Mouse (Mus musculus) heart, embryonic 14.5 days (tissue): ENCODE results near the gene Dusp6. TPM values are rescaled to one million over a fixed set of nuclear protein-coding genes. Genes with fewer than 3 reads are reported as not detected.

Experiments
- ATAC-seq: fragments of 200-750 bp; cut with Nextera tagmentation; 2 replicates; pipeline ENCODE4 v1.8.0; 2017; ENCODE audit warnings: low read depth, moderate TSS enrichment; ENCODE audit not compliant: insufficient number of reproducible peaks, insufficient read depth, low FRiP score
- H3K27ac ChIP-seq, 2 experiments: fragments of 200-500 bp in 1 of 2; fragments of 300-500 bp in 1 of 2; sonication (generic) in 1 of 2; replicated peaks in 1 of 2; 2 replicates each; pipeline ENCODE4 v1.5.1; 2012 to 2014; ENCODE audit warnings: low read depth in 2 of 2, low read length in 2 of 2, control low read depth in 1 of 2, mild to moderate bottlenecking in 1 of 2, mixed read lengths in 1 of 2; ENCODE audit not compliant: control insufficient read depth in 1 of 2, insufficient read depth in 1 of 2
- H3K27me3 ChIP-seq: fragments of 300-500 bp; sonication (generic); 2 replicates; pipeline ENCODE4 v1.6.1; 2014; ENCODE audit warnings: mild to moderate bottlenecking, low read length, control low read depth; ENCODE audit not compliant: control insufficient read depth, insufficient read depth
- H3K36me3 ChIP-seq: fragments of 300-500 bp; sonication (generic); 2 replicates; pipeline ENCODE4 v1.6.1; 2014; ENCODE audit warnings: mild to moderate bottlenecking, control low read depth, low read length, mixed read lengths; ENCODE audit not compliant: control insufficient read depth, insufficient read depth
- H3K4me1 ChIP-seq, 2 experiments: fragments of 200-500 bp in 1 of 2; fragments of 300-500 bp in 1 of 2; sonication (generic) in 1 of 2; 2 replicates each; pipeline ENCODE4 v1.6.1; 2012 to 2014; ENCODE audit warnings: low read length in 2 of 2, control low read depth in 1 of 2, mixed read lengths in 1 of 2; ENCODE audit not compliant: control insufficient read depth in 2 of 2, insufficient read depth in 2 of 2
- H3K4me2 ChIP-seq: fragments of 300-500 bp; sonication (generic); 2 replicates; pipeline ENCODE4 v1.6.1; 2014; ENCODE audit warnings: mild to moderate bottlenecking, low read length
- H3K4me3 ChIP-seq, 2 experiments: fragments of 200-500 bp in 1 of 2; fragments of 300-500 bp in 1 of 2; sonication (generic) in 1 of 2; 2 replicates each; pipeline ENCODE4 v1.5.1; 2012 to 2014; ENCODE audit warnings: low read length in 2 of 2, mild to moderate bottlenecking in 2 of 2, control low read depth in 1 of 2, low read depth in 1 of 2, moderate library complexity in 1 of 2; ENCODE audit not compliant: control insufficient read depth in 1 of 2, insufficient read depth in 1 of 2
- H3K9ac ChIP-seq: fragments of 300-500 bp; sonication (generic); 2 replicates; pipeline ENCODE4 v1.6.1; 2014; ENCODE audit warnings: mild to moderate bottlenecking, low read length
- H3K9me3 ChIP-seq: fragments of 300-500 bp; sonication (generic); 2 replicates; pipeline ENCODE4 v1.6.1; 2016; ENCODE audit warnings: low read length, control low read depth; ENCODE audit not compliant: control insufficient read depth
- WGBS: fragments of 180-500 bp; shearing (Covaris S2); extraction: QIAGEN DNeasy Blood & Tissue Kit; methylation state at CpG from one replicate; pipeline ENCODE4 v1.1.7; 2014; 5-methylcytosine and 5-hydroxymethylcytosine counted together
- polyA plus RNA-seq: library from polyadenylated mRNA; unstranded; fragments of >200 nt; fragmentation: Nextera tagmentation; extraction: Ambion mirVana; gene quantifications from 2 replicates; pipeline ENCODE4 v1.2.1, GENCODE M21; 2014

Dusp6 gene
- polyA plus RNA-seq, 1 experiment from 2014 or later, result 43.4 TPM

DNA sequence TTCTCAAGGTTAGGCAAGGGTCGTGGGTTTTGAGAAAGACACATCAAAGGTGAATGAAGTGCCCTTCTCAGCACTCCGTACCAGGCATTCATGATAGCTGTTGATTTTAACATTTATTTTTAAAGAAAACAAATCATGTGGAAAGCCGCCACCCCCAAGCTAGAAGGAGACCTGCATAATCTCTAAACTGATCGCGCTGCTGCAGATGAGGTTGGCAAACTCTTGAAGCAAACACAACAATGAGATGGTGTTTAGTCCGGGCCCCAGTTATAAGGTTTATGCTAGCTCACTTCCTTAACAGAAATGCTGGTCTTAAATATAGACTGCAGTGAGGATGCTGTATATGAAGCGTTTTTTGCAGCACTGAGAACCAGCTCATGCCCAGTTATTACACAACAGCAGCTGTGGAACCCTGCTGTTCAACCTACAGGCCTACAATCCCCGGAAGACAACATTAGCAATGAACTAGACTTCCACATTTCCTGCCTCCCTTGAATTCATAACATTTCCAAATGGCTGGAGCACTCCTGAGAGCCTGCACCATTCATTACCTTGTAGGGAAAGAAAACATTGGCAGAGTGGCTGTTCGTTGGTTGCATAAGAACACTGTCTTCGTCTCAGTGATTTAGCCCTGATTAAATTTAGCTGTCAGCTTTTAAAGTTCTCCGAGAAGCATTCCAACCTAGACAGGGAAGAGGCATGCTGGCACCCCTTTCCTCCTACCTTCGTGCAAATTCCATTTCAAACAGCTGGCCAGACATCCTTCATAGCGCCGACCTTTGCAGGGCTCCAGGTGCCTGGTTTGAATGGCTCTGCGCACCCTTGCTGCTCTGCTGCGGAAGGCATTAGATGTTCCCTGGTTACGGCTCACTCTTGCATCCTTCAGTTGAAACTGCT is 34.8 kb upstream of the Dusp6 start:
- peaks cover 13 to 37% of the 10 kb centered on the region in 2 experiments for H3K4me1 ChIP-seq
- no peaks in the 10 kb centered on the region for H3K27me3 ChIP-seq
- WGBS, result 36% methylated on average over 17 of the region's 17 CpGs
- no peaks in the 10 kb centered on the region for H3K36me3 ChIP-seq
- peak overlapping the region; percentile 6 to 61; a peak in 3 of 4 replicates for H3K27ac ChIP-seq
- no peak for ATAC-seq
- H3K9ac ChIP-seq, result no peak overlapping the region
- peak overlapping the region; percentile 46 for H3K4me2 ChIP-seq
- 0 out of 4 replicates have a peak overlapping the region, but pooled peaks of 1 of the 2 experiments have one; percentile 1 for H3K4me3 ChIP-seq
- H3K9me3 ChIP-seq, result no peaks in the 10 kb centered on the region

DNA sequence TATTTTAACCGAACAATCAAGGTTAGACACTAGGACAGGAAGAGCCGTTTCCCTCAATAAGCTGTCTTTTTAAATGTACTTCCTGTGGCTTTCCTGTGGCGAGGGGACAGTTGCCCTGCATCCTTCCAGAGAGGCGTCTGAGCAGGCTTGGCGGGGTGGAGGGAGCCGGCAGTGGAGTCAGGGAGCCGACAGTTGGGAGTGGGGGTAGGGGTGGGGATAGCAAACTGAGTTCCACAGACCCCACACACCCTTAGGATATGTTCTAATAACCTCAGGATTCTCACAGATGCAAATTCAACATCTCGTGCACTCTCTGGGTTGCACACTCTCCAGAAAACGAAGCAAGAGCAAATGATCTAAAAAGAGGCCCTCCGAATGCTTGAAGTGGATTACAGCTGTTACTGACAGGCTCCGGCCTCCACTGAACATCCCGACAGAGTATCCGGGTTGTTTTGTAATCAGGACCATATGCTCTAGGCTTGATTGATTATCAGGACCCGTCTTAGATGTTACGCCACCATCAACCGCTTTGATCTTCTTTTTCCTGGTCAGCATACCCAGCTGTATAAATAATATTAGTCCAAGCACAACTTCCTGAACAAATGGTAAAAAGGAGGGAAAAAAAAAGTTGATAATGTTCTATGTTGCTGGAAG is 33.9 kb upstream of the Dusp6 start:
- H3K9ac ChIP-seq, result no peak overlapping the region
- peaks cover 13 to 34% of the 10 kb centered on the region in 2 experiments for H3K4me1 ChIP-seq
- 0 out of 4 replicates have a peak overlapping the region, but pooled peaks of 1 of the 2 experiments have one; percentile 1 for H3K4me3 ChIP-seq
- peak overlapping the region; percentile 34 to 61; a peak in 3 of 4 replicates for H3K27ac ChIP-seq
- no peaks in the 10 kb centered on the region for H3K27me3 ChIP-seq
- WGBS, result 17% methylated on average over 16 of the region's 16 CpGs
- H3K4me2 ChIP-seq, result peak overlapping the region; percentile 46
- no peaks in the 10 kb centered on the region for H3K9me3 ChIP-seq
- no peaks in the 10 kb centered on the region for H3K36me3 ChIP-seq
- ATAC-seq, result peak; percentile 56; the same call in 1 of the 2 replicates

DNA sequence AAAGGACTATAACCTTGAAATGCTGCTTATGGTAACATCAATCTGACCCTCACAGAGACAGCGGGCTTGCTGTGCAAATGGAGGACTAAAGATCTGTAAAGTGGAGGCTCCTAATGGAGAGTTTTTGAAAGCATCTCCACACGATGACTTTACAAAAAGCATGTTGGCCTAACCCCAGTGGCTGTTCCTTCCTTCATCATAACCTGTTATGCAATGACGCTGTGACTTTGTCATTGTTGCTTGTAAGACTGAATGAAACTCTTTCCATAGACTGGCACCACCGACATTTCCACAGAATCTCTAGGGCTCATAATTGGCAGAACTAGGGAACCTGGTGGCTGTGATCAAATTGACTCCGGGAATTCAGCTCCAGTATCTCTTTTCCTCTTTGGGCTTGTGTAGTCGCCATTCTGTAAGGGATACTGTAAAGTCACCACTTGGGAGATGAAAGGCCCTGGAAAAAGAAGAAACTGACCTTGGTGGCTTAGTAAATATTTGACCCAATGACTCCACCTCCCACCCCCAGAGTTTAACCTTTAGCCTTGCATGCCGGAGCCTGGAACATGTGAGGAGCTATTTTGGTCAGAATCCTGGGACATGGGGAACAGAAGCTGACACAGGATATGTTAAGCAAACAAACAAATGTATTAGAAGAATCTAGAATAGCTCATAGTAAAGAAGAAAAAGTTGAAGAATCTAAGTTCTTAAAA is 30.4 kb upstream of the Dusp6 start:
- Histone ChIP-seq H3K27ac (no peak overlapping the region), H3K4me2 (no peak overlapping the region), H3K4me1 (peaks cover 14 to 30% of the 10 kb centered on the region in 2 experiments), H3K4me3 (no peak overlapping the region), H3K9me3 (no peaks in the 10 kb centered on the region), H3K27me3 (no peaks in the 10 kb centered on the region), H3K9ac (no peak overlapping the region), H3K36me3 (no peaks in the 10 kb centered on the region)
- no peak for ATAC-seq
- WGBS, result 47% methylated on average over 7 of the region's 7 CpGs

DNA sequence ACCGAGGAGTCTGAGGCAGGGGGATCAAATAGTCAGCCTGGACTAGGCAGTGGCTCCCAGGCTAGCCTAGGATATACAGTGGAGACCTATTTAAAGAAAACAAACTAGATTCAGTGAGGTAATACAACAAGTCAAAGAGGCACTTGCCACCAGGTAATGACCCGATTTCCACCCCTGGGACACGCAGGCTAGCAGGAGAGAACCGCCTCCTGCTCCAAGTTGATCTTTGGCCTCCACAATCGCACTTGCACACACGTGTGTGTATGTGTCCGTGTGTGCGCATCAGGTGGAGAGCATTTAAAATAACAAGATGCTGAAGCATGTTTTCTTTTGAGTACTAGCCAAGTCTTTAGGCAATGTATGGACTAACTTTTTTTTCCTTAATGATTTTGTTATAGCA is 28.7 kb upstream of the Dusp6 start:
- no peak overlapping the region for H3K4me3 ChIP-seq
- no peak overlapping the region for H3K4me2 ChIP-seq
- no peaks in the 10 kb centered on the region for H3K36me3 ChIP-seq
- no peaks in the 10 kb centered on the region for H3K27me3 ChIP-seq
- no peaks in the 10 kb centered on the region for H3K9me3 ChIP-seq
- H3K9ac ChIP-seq, result no peak overlapping the region
- H3K27ac ChIP-seq, result no peak overlapping the region
- H3K4me1 ChIP-seq, result peaks cover 4 to 17% of the 10 kb centered on the region in 2 experiments
- ATAC-seq, result no peak
- 95% methylated on average over 8 of the region's 8 CpGs for WGBS

DNA sequence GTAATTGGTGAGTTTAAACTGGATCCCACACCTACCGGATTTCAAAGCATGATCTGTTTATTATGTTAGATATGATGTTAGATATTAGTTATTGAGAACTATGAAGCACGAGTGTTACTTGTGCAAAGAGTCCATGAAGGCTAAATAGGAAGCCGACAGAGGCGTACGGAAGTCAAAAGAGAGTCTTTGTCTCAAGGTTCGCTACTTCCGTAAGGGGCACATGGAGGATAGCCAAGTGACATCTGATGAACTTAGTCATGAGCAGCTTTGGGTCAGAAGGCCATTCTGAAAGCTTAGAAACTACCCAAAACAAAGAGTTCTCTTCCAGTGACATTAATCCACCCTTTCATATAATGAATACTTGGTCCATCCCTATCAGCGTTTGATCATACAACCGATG is 27.9 kb upstream of the Dusp6 start:
- no peak overlapping the region for H3K4me2 ChIP-seq
- no peak overlapping the region for H3K27ac ChIP-seq
- ATAC-seq, result no peak
- H3K4me3 ChIP-seq, result no peak overlapping the region
- H3K9ac ChIP-seq, result no peak overlapping the region
- no peaks in the 10 kb centered on the region for H3K9me3 ChIP-seq
- H3K27me3 ChIP-seq, result no peaks in the 10 kb centered on the region
- H3K36me3 ChIP-seq, result no peaks in the 10 kb centered on the region
- 91% methylated on average over 9 of the region's 9 CpGs for WGBS
- peaks cover 4 to 17% of the 10 kb centered on the region in 2 experiments for H3K4me1 ChIP-seq

DNA sequence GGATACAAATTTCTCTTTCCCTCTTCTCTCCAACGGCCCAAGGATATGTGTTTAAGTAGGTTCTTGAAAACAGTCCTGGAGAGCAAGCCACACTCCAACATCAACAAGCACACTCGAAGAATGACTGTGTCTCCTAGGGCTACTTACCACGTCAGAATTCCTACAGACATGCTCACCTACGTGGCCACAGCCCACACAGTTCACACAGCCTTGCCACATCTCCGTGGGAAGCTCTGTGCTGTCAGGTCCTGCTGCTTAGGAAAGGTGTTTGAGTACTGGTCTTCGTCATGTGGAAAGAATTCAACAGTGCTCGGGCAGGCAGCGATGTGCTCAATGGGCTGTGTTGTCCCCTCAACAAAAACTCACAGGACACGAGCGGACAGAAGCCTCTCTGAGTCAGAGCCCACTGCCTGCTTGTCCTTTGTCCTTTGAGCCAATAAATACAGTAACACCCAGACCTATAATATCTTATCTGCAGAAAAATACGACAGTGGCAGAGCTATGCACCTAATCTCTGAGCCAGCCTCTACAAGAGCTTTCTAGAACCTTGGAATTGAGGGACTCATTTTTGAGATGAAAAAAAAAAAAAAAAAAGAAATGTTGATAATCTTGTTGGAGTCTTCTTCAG is 25.7 kb upstream of the Dusp6 start:
- Histone ChIP-seq H3K9me3 (no peaks in the 10 kb centered on the region), H3K27me3 (no peaks in the 10 kb centered on the region), H3K9ac (peak overlapping the region; percentile 53; the same call in 1 of the 2 replicates), H3K4me3 (no peak overlapping the region), H3K36me3 (no peaks in the 10 kb centered on the region), H3K4me1 (peaks cover 4 to 19% of the 10 kb centered on the region in 2 experiments), H3K27ac (peak overlapping the region; percentile 21 to 60), H3K4me2 (peak overlapping the region; percentile 41)
- ATAC-seq, result no peak
- 14% methylated on average over 11 of the region's 11 CpGs for WGBS

DNA sequence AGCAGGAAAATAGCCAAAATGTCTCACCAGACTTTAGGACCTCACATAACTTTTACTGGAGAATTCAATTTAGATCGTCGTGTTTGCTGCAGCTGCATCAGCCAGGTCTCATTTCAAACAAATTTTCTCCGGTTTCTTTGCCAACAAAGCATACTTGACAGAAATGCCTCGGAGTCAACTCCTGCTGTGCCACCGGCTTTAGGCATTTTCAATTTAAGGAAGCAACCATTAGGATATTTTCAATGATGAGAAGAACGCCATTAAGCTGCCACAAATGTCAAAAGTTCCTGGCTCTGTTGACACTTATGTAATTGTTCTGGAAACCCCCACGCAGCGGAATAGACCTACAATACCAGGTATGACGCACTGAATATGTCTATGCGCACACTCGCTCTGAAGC is 24.5 kb upstream of the Dusp6 start:
- no peaks in the 10 kb centered on the region for H3K9me3 ChIP-seq
- no peak overlapping the region for H3K4me2 ChIP-seq
- H3K27ac ChIP-seq, result no peak overlapping the region
- 89% methylated on average over 11 of the region's 11 CpGs for WGBS
- H3K36me3 ChIP-seq, result no peaks in the 10 kb centered on the region
- no peak for ATAC-seq
- H3K27me3 ChIP-seq, result no peaks in the 10 kb centered on the region
- H3K4me3 ChIP-seq, result no peak overlapping the region
- peaks cover 6 to 14% of the 10 kb centered on the region in 2 experiments for H3K4me1 ChIP-seq
- H3K9ac ChIP-seq, result no peak overlapping the region
